Mouse (Mus musculus) frontal cortex, postnatal 25 days (tissue): ENCODE measurements around the gene Slc15a3.

Experiments
- DNase-seq, 2 experiments: peaks; one replicate each; pipeline ENCODE4 v3.0.0; 2022; ENCODE audit warnings: low spot score in 2 of 2

The Slc15a3 gene

DNA sequence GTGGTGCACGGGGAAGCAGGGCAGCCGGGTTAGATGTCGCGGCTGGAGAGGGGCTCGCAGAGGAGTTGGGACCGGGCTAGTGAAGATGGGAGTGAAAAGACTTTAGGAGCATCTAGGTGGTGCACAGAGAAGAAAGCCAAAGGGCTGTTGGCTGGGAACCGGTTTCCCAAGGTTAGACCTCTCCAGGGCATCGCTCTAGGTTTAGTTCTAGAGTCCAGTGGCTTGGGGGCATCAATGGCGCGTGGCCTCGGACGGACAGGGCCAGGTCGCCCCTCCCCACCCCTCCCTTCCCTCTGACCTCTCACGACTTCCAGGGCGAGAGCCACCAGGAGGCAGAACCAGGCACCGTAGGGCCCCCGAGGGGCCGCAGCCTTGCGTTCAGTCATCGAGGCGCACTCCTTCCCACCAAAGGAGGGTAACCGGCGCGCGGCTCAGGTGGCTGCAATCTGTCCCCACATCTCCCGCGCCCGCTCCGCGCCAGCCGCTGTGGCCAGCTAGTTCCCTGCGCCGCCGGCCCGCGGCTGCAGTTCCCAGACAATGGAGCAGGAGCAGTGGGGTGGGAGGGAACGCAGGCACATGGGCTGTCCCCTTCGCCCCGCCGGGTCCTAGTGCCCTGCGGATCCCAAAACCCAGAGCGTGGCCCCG, 29.8 kb downstream of the Slc15a3 start:
- DNase-seq: peak; percentile 69 to 81

DNA sequence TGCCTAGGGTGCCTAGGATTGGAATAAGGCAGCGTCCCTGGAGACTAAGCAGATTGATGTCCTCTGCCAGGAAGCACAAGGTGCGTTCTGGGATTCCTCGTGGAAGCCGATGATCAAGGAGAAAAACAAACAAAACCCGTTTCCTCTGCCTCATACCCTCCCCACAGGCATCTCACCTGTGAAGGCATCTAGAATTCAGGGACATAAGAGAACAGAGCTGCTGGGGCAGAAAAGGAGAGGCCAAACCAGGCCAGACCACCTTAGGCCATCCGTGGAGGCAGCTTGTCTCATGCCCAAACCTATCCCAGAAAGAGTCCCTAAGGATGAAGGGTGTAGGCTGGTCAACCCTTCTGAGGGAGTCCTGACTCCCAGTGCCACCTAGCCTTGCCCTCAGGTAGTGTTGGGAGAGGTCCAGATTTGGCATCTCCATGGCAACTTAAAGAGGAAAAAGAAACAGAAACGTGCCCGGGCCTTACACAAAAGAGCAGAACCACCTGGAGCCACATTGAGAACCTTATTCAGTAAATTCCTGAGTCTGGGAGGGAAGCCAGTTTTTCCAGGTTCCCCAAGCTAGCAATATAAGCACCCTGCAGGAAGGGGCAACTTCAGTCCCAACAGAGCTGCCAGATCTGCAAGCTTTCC, 30.5 kb downstream of the Slc15a3 start, which contains the start of gene Tmem132a:
Gene Tmem132a, minus strand, starts transcription at position 55 of the 642 bp plus-strand sequence.
- no peak for DNase-seq

- DNase-seq: no peak
Observed at GRCm38 (mm10) chr19:10870676-10871075, 31.1 kb downstream of the Slc15a3 start.

DNA sequence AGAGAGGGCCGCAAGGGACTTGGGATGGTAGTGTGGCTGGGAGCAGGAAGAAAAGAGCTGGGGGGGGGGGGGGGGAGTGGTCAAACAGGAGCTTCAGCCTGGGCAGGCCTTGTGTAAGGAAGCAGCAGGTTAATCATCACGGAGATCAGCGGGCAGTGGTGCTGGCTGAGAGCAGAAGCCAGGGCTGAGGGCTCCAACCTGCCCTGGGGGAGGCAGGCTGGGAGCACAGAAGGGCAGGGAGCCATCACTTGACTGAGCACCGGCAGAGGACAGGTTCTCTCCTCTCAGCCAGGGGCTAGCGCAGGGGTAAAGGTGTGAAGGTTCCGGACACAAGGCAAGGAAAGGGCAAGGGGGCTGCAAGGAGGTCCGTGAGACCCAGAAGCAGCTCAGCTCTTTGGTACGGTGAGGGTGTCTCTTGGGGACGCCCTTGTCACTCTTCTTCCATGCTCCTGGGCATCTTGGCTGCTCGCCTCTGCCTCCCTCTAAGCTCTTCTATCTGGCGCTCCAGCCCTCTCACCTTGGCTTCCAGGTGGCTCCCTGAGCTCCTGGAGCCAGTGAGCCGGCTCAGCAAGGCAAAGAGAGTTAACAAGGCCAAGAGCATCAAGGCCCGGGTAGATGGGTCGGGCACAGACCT, 31.9 kb downstream of the Slc15a3 start:
- no peak for DNase-seq

- no peak for DNase-seq
Observed at GRCm38 (mm10) chr19:10878201-10878837, 38.8 kb downstream of the Slc15a3 start.

DNA sequence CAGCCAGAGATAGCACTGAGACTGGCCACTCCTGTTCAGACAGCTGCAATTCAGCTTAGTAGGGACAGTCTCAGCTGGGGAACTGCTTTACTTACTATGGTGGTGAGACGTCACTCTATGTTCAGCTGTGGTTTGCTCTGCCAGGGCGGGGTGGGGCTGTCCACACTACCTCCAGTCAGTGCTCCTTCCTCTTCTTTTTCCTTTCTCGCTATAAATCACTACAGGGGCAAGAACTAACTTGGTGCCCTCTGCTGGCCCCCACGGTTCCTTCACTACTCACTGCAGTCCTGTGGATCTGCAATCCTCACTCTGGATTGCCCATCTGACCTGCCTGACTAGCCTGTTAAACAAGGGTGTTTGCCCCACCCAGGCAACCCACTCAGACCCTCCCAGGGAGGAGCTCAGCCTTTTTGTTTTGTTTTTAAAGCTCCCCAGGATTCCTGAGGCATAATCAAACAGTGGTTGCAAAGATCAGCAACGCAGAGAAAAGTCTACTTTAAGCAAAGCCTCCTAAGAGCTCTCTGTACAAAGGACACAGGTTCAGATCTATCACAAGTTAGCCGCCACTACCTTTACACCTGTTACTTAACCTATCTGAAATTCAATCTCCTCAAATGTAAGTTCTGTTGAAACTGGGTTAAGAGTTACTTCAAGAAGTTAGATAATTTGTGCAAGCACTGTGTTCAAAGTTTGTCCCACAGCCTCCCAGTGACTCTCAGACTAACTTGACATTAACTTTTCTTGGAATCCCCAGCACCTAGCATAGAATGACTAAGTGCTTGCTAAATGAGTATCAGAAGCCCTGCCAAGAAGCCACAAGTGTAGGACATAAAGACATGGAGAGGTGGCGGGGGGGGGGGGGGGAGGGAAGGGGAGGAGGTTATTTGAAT, 40.8 kb downstream of the Slc15a3 start:
- DNase-seq: no peak

DNA sequence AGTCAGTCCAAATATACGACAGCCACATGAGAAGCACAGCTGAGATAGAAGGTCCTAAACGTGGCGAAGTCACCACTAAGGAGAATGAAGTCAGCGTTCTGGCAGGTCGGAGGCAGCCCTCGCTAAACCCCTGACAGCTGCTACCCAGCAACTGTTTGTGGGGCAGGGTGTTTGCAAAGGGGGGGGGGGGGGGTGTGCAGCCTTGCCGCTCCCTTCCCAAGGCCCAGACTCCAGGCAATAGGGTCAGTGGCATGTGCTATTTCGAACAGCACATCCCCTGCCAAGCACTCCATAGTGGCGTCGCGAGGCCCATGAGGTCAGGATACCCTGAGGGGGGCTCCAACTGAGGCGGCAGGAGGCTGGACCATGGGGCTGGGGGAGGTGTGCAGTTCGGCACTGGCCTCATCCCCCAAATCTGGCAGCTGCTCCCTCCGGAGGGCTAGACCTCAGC, 41.5 kb downstream of the Slc15a3 start:
- DNase-seq: no peak

GRCm38 (mm10) chr19:10881426-10882154, 42.1 kb downstream of the Slc15a3 start, which contains the start of gene Tmem109:
Gene Tmem109, minus strand, starts transcription at chr19:10882001.
- peak; percentile 84 to 89 for DNase-seq

DNA sequence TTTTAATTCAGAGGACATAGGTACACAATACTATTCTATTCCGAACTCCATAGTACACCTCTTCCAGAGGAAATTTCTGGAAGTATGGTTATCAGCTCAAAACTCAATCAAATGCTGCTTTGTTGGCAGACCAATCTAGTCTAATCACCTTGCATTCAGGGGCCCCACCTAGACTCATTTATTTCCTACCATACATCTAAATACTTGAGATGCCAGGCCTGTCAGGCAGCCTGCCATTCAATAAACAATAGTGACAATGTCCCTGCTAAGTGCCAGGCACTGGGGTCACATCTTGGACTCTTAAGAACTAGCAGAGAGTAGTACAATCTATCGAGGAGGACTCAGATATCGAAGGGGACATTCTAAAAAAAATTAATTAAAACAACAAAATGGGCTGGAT, 52.7 kb downstream of the Slc15a3 start:
- DNase-seq: no peak

- peak; percentile 98 to 99 for DNase-seq
Observed at GRCm38 (mm10) chr19:10895016-10895528, 55.5 kb downstream of the Slc15a3 start, which contains the start of gene Prpf19. Gene Prpf19, plus strand, starts transcription at chr19:10895231.

DNA sequence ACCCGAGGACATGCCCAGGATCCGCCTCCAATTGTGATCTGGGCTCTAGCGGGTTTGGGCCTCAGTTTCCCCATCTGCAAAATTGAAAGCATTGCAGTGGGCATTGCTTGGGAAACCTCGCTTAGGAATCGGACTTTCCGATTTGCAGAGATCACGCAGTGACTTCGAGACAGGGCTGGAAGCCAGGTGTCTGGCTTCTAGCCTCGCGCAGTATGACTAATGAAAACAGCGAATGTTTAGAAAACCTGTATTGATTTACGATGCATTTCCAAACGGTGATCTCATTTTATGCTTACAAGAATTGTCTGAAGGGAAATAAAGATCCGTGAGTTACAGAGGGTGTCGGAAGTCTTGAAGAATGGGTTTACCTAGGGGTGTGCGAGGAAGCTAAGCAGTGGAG, 56.2 kb downstream of the Slc15a3 start:
- no peak for DNase-seq

GRCm38 (mm10) chr19:10896849-10897248, 57.3 kb downstream of the Slc15a3 start:
- no peak for DNase-seq

- DNase-seq: no peak
Observed at GRCm38 (mm10) chr19:10897491-10897890, 58.0 kb downstream of the Slc15a3 start.

- no peak for DNase-seq
Observed at GRCm38 (mm10) chr19:10900315-10900714, 60.8 kb downstream of the Slc15a3 start.

- no peak for DNase-seq
Observed at GRCm38 (mm10) chr19:10901046-10901445, 61.5 kb downstream of the Slc15a3 start.

- DNase-seq: no peak
Observed at GRCm38 (mm10) chr19:10904512-10904911, 65.0 kb downstream of the Slc15a3 start.

DNA sequence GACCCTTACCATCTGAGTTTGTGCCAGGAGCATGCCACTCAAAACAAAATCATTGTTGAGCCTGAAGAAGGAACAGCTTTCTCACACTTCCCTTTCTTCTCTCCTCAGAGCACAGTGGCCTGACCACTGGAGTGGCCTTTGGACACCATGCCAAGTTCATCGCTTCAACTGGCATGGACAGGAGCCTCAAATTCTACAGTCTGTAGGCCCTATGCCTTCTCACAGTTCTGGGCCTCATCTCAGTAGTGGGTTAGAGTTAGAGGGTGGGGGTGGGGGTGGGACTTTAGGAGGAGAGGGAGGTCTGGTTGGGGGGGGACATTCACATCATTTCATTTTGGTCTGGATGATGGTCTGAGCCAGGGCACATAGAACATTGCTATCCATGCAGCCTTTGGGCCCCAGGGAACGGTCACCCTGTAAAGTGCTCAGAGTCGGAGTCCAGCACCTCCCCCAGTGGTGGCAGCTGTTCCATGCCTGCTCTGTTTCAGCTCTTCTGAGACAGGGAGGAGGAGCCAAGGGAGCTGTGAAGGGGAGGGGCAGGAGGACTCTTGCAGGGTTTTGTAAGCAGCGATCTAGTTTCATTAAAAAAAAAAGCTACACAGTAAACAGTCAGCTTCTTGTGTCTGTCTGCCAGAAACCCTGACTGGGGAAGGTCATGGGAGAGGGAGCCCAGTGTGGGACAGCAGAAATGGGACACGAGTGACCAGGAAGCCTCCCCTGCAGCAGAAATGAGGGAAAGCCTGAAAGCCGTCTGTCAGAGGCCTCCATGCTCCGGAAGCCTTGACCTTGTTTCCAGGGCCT, 65.6 kb downstream of the Slc15a3 start:
- peak in 1 of 2 experiments; percentile 38 for DNase-seq

DNA sequence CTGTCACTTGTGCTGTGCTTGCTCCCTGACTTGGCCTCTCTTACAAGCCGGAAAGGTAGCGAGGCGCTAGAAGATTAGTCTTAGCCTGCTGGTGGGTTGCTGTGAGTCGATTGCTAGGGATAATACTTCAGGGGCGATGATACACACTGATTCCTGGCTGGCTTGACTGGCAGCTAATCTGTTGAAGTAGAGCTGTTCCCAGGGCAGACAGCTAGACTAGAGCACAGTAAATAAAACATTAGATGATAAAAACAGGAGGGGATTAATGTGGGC, 66.1 kb downstream of the Slc15a3 start:
- DNase-seq: no peak

DNA sequence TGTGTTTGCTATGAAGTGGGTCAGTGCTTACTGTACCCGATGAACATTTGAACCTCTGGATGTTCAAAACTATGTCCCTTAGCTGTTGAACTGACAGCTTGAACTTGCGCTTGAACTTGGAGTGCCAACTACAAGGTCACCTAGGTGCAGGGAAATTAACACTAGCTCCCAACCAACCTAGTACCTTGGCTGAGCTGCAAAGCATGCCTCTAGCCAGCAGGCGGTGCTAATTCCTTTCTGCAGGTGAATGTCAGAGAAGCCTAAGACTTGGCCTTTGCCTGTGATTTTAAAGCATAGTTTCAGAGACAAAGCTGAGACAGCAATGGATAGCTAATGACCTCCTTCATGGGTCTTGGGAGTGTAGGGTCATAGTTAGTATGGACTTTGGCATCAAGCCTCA, 68.4 kb downstream of the Slc15a3 start:
- peak; percentile 42 to 46 for DNase-seq
